Mouse (Mus musculus) layer of hippocampus, postnatal 10 days (tissue): ENCODE measurements around the gene Rgs12. TPM values are rescaled to one million over a fixed set of nuclear protein-coding genes. Genes with fewer than 3 reads are reported as not detected.

Experiments
- DNase-seq, 2 experiments: peaks; one replicate each; pipeline ENCODE4 v3.0.0; 2021; ENCODE audit warnings: low spot score in 2 of 2
- total RNA-seq, 2 experiments: library from RNA; stranded (reverse); gene quantifications; 2 replicates each; pipeline ENCODE4 v1.2.3; 2021

The Rgs12 gene
- total RNA-seq, 2 experiments from 2014 or later, result 48.3 to 48.6 TPM

- no peak for DNase-seq
Observed at GRCm38 (mm10) chr5:34931091-34931490, 18.2 kb upstream of the Rgs12 start.

- DNase-seq, result peak in 1 of 2 experiments; percentile 18
Observed at GRCm38 (mm10) chr5:34931516-34932457, 17.5 kb upstream of the Rgs12 start.

GRCm38 (mm10) chr5:34932458-34932806 lies 16.8 kb upstream of the Rgs12 start:
- DNase-seq, result no peak

- DNase-seq, result no peak
Observed at GRCm38 (mm10) chr5:34933461-34933860, 15.8 kb upstream of the Rgs12 start.

GRCm38 (mm10) chr5:34941710-34942470 lies 7.4 kb upstream of the Rgs12 start:
- no peak for DNase-seq

GRCm38 (mm10) chr5:34943428-34943827 lies 5.8 kb upstream of the Rgs12 start:
- DNase-seq, result no peak

GRCm38 (mm10) chr5:34949769-34950211 lies 545 bp downstream of the Rgs12 start:
- peak in 1 of 2 experiments; percentile 30 for DNase-seq

GRCm38 (mm10) chr5:34950486-34951160 lies 1.4 kb downstream of the Rgs12 start:
- peak; percentile 25 to 46 for DNase-seq

GRCm38 (mm10) chr5:34951161-34951834 lies 2.1 kb downstream of the Rgs12 start:
- DNase-seq, result peak; percentile 50 to 57

GRCm38 (mm10) chr5:34954508-34954907 lies 5.3 kb downstream of the Rgs12 start:
- DNase-seq, result peak in 1 of 2 experiments; percentile 24

- DNase-seq, result no peak
Observed at GRCm38 (mm10) chr5:34955630-34956029, 6.4 kb downstream of the Rgs12 start.

GRCm38 (mm10) chr5:34956151-34956550 lies 6.9 kb downstream of the Rgs12 start:
- DNase-seq, result no peak

- DNase-seq, result peak; percentile 49 to 61
Observed at GRCm38 (mm10) chr5:34957015-34957414, 7.8 kb downstream of the Rgs12 start.

- DNase-seq, result no peak
Observed at GRCm38 (mm10) chr5:34960021-34960420, 10.8 kb downstream of the Rgs12 start.

- no peak for DNase-seq
Observed at GRCm38 (mm10) chr5:34965531-34965930, 16.3 kb downstream of the Rgs12 start.

GRCm38 (mm10) chr5:34968386-34968785 lies 19.1 kb downstream of the Rgs12 start:
- DNase-seq, result no peak

GRCm38 (mm10) chr5:34972471-34972870 lies 23.2 kb downstream of the Rgs12 start:
- no peak for DNase-seq

- DNase-seq, result no peak
Observed at GRCm38 (mm10) chr5:34973560-34974317, 24.5 kb downstream of the Rgs12 start.

GRCm38 (mm10) chr5:34974773-34975443 lies 25.7 kb downstream of the Rgs12 start:
- no peak for DNase-seq
